Mouse (Mus musculus) thymus, adult 2 months (tissue): Measurements from ENCODE around the gene Hfe2.

ENCODE experiments used
- CTCF ChIP-seq: fragments of 200-500 bp; IDR thresholded peaks from 2 replicates; pipeline ENCODE4 v1.5.1; 2012; ENCODE audit warnings: mild to moderate bottlenecking, control low read depth, low read length, moderate library complexity, borderline replicate concordance; ENCODE audit not compliant: control insufficient read depth, poor library complexity, insufficient read depth; ENCODE audit errors: extremely low read depth
- POLR2A ChIP-seq: fragments of 200-500 bp; IDR thresholded peaks from 2 replicates; pipeline ENCODE4 v1.6.1; 2012; ENCODE audit warnings: mild to moderate bottlenecking, low read length, control low read depth, moderate library complexity; ENCODE audit not compliant: control insufficient read depth, poor library complexity, insufficient read depth; ENCODE audit errors: extremely low read depth

DNA sequence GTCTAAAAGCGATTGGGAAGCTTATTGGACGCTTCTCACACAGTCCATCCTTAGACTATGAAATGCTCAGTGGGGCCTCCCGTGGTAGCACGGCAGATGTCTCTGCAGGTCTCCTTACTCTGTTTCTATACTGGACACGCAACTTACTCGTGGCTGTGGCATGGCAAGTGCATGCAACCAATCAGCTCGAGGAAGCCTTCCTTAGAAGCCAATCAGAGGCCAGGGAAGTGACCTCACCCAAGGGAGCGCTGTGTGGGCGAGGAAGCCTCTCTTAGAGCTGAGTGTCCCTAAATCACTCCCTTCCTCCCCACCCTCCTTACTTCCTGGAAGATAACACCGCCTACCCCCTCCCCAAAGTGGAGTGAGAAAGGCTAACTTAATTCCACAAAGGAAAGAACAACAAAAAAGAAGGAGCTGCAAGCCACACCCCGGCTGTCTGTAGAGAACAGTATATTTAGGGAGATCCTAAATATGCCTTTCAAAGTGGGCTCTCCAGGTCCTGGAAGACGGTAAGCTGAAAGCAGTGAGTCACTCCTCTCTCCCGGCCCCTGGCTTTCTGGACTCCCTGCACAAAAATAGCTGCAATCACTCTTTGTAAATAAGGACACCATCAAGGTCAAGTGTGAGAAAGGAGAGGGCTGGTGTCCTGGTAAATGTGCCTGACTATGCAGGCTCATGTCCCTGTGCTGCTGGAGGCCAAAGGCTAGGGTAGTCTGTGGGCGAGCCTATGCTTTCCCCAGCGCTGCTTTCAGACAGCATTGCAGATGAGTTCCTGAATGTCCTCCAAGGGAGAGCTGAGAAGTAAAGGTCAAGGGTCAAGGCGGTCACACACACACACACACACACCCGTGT is 51.9 kb downstream of the Hfe2 start, which contains the start of gene Gm16253:
- TF ChIP-seq CTCF = no peak
- 0 out of 2 replicates have a peak, but pooled peaks have one; percentile 25 for TF ChIP-seq POLR2A
